Mouse (Mus musculus): ENCODE results near the gene Ap1s3.
A peak's percentile ranks its signal among the peaks of the same experiment; 100 is the strongest.

The Ap1s3 gene

GRCm38 (mm10) chr1:79671543-79672337 lies at the start of gene Ap1s3:
Ap1s3 (minus strand) TSS chr1:79671972.
- peak; percentile 28 for DNase-seq (ENCODE audit: low read depth, low spot score)

GRCm38 (mm10) chr1:79714152-79714923 lies 42.6 kb upstream of the Ap1s3 start:
- no peak for DNase-seq (ENCODE audit: low read depth, low spot score)

DNA sequence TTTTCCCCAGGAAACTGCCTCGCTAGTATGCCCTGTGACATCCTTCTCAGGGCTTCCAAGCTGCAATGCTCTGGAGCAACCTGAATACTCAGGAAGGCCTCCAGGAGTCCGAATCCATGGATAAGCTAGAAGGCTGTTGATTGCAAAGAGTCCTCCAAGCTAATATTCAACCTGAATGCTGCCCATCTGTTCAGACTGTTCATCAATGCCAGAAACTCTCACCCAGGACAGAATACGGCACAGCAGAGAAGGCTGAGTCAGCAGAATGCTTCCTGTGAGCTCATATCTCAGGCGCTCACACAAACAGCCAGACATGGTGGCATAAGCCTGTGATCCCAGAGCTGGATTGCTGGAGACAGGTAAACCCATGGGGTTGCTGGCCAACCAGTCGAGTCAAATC lies 41.3 kb upstream of the Ap1s3 start:
- DNase-seq (ENCODE audit: low read depth, low spot score), result no peak

GRCm38 (mm10) chr1:79711147-79712126 lies 39.7 kb upstream of the Ap1s3 start:
- DNase-seq (ENCODE audit: low read depth, low spot score), result peak; percentile 60

GRCm38 (mm10) chr1:79710678-79711077 lies 38.9 kb upstream of the Ap1s3 start:
- DNase-seq (ENCODE audit: low read depth, low spot score), result no peak

GRCm38 (mm10) chr1:79710216-79710615 lies 38.4 kb upstream of the Ap1s3 start:
- DNase-seq (ENCODE audit: low read depth, low spot score), result no peak

DNA sequence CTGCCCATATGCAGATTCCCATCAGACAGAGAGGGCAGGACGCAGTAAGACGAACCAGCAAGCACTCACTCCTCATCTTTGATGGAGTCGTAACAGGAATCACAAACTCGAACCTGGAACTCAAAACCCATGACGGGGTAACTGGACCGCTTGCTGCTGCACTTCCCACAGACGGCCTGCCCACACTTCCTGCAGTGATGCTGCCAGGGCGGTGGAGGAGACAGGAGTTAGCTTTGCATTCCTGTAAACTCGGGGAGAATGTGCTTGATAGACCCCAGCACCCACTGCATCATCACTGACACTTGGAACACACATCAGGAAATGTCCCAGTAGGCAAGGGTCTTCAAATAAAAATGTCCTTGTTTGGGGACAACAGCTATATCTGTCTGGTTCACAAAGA lies 35.6 kb upstream of the Ap1s3 start:
- no peak for DNase-seq (ENCODE audit: low read depth, low spot score)

DNA sequence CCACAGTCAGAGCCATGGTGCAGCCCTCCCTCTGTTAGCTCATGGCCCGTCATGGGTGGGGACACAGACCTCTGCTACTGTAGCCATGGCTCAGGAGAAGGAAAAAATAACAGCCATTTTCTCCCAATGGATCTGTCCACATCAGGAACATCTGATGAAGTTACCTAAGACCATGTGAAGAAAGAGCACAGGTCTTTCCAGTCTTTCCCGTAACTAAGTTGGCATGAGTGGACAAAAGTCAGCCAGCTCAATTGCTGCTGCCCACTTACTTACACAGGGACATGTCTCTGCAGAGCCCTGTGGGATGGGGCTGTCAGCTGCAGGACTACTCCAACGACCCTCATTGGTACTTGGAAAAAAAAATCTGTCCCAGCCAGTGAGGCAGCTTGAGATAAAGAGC lies 34.9 kb upstream of the Ap1s3 start:
- DNase-seq (ENCODE audit: low read depth, low spot score), result no peak

GRCm38 (mm10) chr1:79704672-79705071 lies 32.9 kb upstream of the Ap1s3 start:
- DNase-seq (ENCODE audit: low read depth, low spot score), result no peak

DNA sequence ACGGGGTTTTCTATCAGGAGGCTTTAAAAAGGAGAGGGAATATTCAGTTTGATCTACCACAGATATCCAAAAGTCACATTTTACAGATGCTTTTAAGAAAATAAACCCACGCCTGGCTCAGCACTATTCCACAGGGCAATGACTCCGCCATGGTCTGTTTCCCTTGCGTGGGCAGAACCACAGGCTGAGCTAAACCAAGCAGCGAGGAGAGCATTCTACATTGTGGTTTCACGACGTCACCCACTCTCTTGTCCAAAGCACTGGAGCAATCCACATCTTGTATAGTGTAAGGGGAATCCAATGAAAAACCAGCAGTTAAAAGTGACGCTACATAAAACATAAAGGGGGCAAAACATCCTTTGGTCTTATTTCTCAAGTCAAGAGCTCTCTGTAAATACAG lies 31.7 kb upstream of the Ap1s3 start:
- no peak for DNase-seq (ENCODE audit: low read depth, low spot score)

DNA sequence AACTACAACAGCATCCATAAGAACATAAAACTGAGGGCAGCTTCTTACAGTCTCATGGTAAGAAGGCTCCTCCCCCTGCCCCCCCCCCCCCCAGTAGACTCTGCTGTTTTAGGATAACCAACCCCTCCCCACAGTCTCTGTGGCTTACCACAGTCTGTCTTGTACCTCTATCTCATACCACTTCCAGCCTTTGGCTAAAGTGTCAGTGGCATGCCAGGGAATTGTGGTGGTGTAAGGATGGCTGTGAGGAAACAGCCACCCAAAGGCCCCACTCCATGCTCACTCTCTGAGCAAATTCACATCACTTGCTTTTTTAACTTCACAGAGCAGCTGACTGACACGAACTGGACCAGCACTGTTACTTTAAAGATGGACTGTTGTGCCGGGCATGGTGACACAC lies 26.7 kb upstream of the Ap1s3 start:
- no peak for DNase-seq (ENCODE audit: low read depth, low spot score)

DNA sequence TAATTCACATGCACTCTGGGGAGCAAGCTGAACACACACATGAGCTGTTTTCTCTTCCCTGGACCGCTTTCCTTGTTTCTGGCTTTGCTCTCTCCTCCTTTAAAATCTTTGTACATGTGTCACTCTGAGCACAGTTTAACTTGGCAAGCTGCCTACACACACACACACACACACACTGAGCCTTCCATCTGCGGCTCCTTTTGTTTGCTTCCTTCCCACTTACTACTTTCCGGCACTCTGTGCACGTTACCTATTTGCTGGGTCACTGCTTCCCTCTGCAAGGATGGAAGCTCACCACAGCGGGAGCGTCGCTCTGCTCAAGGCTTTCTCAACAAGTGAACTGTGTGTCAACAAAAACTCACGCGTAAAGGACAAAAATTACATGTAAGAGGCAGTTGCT lies 25.6 kb upstream of the Ap1s3 start:
- no peak for DNase-seq (ENCODE audit: low read depth, low spot score)

- no peak for DNase-seq (ENCODE audit: low read depth, low spot score)
These were observed 25.2 kb upstream of the Ap1s3 start for GRCm38 (mm10) chr1:79696933-79697332.

DNA sequence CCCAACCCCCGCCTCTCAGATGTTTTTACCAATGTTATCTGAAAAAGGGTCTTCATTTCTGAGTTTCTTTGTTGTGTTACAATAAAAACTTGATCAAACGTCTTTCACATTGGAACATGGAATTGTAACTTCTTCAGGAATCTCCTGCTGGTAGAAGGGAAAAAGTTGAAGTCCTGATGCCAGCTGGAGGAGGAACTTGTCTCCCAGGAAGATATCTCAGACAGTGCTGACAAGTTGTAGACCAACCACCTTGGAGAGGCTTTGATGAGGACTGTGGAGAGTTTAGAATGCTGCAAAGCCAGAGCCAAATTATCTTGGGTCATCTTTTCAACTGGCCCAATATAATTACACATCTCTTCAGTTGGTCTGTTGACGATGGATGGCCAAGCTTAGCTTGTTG lies 20.7 kb upstream of the Ap1s3 start:
- DNase-seq (ENCODE audit: low read depth, low spot score), result no peak

- no peak for DNase-seq (ENCODE audit: low read depth, low spot score)
These were observed 15.5 kb upstream of the Ap1s3 start for GRCm38 (mm10) chr1:79687254-79687653.

DNA sequence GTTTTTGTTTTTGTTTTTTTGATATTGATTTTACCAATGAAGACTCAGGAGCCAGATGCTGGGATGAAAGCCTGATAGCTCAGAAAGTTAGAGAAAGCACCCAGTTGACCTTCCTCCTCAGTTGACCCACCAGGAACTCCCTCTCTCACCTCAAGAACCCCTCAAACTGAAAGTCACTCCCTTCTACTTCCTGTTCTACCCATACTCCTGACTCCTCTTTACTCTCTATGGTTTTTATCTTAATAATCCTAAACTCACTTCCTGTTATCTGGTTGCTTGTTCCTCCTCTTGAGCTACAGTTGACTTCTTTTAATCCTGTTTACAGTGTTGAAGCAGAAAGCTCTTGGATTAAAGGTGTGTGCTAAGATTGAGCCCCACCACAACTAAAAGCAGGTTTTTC lies 12.3 kb upstream of the Ap1s3 start:
- DNase-seq (ENCODE audit: low read depth, low spot score), result no peak

- no peak for DNase-seq (ENCODE audit: low read depth, low spot score)
These were observed 11.2 kb upstream of the Ap1s3 start for GRCm38 (mm10) chr1:79682936-79683335.

DNA sequence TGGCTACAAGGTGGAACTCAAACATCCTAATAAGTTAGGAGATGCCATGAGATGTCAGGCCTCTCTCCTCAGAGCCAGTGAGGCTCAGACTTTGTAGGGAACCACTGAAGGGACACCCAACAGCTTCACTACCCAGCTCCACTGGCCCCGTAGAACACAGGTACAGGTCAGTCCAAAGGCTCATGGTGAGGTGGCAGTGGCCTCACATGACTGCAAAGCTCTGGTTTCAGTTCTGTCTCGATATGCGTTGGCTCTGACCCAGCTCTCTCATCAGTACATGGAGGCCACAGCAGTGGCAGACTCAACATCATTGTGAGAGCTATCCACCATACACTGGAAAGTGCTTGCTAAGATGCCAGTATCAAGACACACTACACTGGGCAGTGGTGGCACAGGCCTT lies 9.0 kb upstream of the Ap1s3 start:
- DNase-seq (ENCODE audit: low read depth, low spot score), result no peak

GRCm38 (mm10) chr1:79678117-79678684 lies 6.4 kb upstream of the Ap1s3 start:
- no peak for DNase-seq (ENCODE audit: low read depth, low spot score)

DNA sequence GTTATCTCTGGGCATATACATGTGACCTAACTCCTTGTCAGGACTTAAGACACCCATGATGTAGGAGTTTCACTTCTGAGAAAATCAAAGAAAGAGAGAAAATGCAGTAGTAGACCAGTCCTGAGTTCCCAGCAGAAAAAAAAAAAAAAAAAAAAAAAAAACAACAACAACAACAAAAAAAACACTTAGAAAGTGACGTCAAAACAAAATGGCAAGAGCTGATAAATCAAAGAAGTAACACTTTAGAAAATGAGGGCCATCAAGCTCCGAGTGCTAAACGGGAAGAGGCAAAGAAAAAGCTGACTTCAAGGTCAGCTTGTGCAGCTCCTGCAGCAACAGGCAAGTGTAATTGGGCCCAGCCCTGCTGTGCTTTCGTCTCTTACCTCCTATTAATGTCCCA lies 3.9 kb upstream of the Ap1s3 start:
- no peak for DNase-seq (ENCODE audit: low read depth, low spot score)

- DNase-seq (ENCODE audit: low read depth, low spot score), result no peak
These were observed 603 bp downstream of the Ap1s3 start for GRCm38 (mm10) chr1:79671196-79671542.

Measured in telencephalon, adult 2 months (tissue).